Mouse (Mus musculus): ENCODE measurements at regions not wholly inside any gene's neighbourhood (a gene's known extent, or its start where the extent isn't known, plus 50 kb on each side); places are given as distances from the start of the nearest gene placed in this dataset.

DNA sequence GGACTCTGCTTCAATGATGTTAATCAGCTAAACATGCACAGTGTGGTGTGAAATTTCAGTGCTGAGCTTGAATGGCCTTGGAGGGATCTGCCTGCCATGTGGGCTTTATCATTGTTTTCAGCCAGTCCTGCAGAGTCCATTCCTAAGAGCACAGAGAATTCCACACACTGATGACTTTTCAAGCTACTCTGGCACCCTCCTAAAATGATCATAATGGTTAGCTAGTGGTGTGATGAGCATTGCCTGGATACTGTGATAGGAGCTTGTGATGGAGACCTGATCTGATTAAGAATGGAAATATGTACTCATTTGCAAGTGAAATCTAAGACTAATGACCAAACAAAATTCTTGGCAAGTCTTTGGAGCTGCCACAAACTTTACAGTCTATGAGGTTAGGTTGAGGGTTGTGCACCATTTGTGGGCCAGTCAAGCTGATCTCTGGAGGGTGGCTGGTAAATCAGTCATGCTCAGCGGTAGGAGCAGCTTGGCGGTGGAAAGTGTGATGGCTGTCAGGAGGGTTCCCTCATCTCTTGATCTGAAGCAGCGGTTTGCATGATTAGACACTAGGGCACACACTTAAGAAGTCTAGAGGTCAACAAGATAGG lies 91.0 kb upstream of the Cep162 start:
- no peak for DNase-seq (ENCODE audit: low spot score)

GRCm38 (mm10) chr9:87341438-87341837 lies 86.1 kb upstream of the Cep162 start:
- no peak for DNase-seq (ENCODE audit: low spot score)

- no peak for DNase-seq (ENCODE audit: low spot score)
These were observed 71.3 kb upstream of the Cep162 start for GRCm38 (mm10) chr9:87326374-87327295.

- no peak for DNase-seq (ENCODE audit: low spot score)
These were observed 68.4 kb upstream of the Cep162 start for GRCm38 (mm10) chr9:87323690-87324089.

GRCm38 (mm10) chr9:87320758-87321157 lies 65.4 kb upstream of the Cep162 start:
- no peak for DNase-seq (ENCODE audit: low spot score)

GRCm38 (mm10) chr9:87318767-87319166 lies 63.4 kb upstream of the Cep162 start:
- DNase-seq (ENCODE audit: low spot score) = no peak

GRCm38 (mm10) chr9:87310150-87310549 lies 54.8 kb upstream of the Cep162 start:
- no peak for DNase-seq (ENCODE audit: low spot score)

Data from layer of hippocampus, adult 11-12 months (tissue).